ENCODE assay signal across 14 mouse cellular contexts in the genomic region with DNA sequence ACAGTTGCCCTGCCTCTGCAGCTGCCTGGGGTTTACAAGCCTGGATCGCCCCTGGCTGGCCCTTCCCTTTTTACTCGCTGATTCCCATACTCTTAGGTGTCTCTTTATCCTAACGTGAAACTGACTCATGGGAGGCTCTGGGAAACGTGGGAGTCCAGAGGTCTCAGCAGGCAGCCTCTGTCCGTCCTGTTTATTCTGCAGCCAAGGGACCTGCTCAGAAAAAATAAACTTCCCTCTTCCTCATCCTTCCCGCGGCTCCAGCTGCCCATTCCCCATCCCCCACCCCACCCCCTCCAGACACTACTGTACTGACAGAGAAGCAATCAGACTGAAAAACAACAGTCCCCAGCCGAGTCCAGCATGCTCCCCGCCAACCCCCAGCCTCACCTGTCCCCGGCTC. TPM values are rescaled to one million over a fixed set of nuclear protein-coding genes. Genes with fewer than 3 reads are reported as not detected.
DNase-seq lines count a peak whose midpoint lies in the region; ATAC-seq and TF ChIP-seq lines count a peak whose summit lies in the region.
"Had no signal": no experiment of that assay in that cellular context is flagged by ENCODE, and none has a peak within 500 bp of the region (broad histone marks: within the 10 kb centered on the region; RNA-seq: fewer than 3 reads in every experiment).

No protein-coding gene starts in this region.

- no peak overlapping the region for H3K4me3 ChIP-seq in forebrain, embryonic 12.5 days (replicated peaks)
- no peak overlapping the region for H3K4me3 ChIP-seq in forebrain, embryonic 16.5 days (replicated peaks; ENCODE audit: low read length)
- no peak overlapping the region for H3K4me3 ChIP-seq in intestine, embryonic 14.5 days (ENCODE audit: low read depth, low read length)
- no peak overlapping the region for H3K4me3 ChIP-seq in intestine, postnatal 0 days (ENCODE audit: low read depth, low read length)
- no peak overlapping the region for H3K4me3 ChIP-seq in ES-Bruce4 (ENCODE audit: low read depth, low read length)
- no peak overlapping the region for H3K4me3 ChIP-seq in lung, postnatal 0 days (ENCODE audit: low read depth, low read length)

- WGBS in forebrain, embryonic 12.5 days = 38% methylated on average over 10 of the region's 10 CpGs
- 35% methylated on average over 10 of the region's 10 CpGs for WGBS in forebrain, embryonic 16.5 days
- 14% methylated on average over 10 of the region's 10 CpGs for WGBS in intestine, embryonic 14.5 days
- 16% methylated on average over 10 of the region's 10 CpGs for WGBS in intestine, postnatal 0 days
- WGBS in lung, postnatal 0 days = 20% methylated on average over 10 of the region's 10 CpGs

- no peaks in the 10 kb centered on the region for H3K27me3 ChIP-seq in forebrain, embryonic 12.5 days
- H3K27me3 ChIP-seq in forebrain, embryonic 16.5 days (replicated peaks; ENCODE audit: control insufficient read depth, insufficient read depth, low read length) = no peaks in the 10 kb centered on the region
- H3K27me3 ChIP-seq in intestine, embryonic 14.5 days (replicated peaks; ENCODE audit: control insufficient read depth, insufficient read depth, low read length) = no peaks in the 10 kb centered on the region
- no peaks in the 10 kb centered on the region for H3K27me3 ChIP-seq in intestine, postnatal 0 days (replicated peaks; ENCODE audit: control insufficient read depth, insufficient read depth, low read length)
- H3K27me3 ChIP-seq in ES-Bruce4 (ENCODE audit: control insufficient read depth, insufficient read depth, low read length, poor library complexity, severe bottlenecking) = no peaks in the 10 kb centered on the region
- no peaks in the 10 kb centered on the region for H3K27me3 ChIP-seq in lung, postnatal 0 days (replicated peaks; ENCODE audit: insufficient read depth, low read length)

- TF ChIP-seq CTCF in intestine, postnatal 0 days (IDR thresholded peaks at IDR 0.05; ENCODE audit: low read depth) = no peak
- no peak for TF ChIP-seq CTCF in ES-Bruce4 (IDR thresholded peaks at IDR 0.05; ENCODE audit: low read depth, low read length)
- no peak for TF ChIP-seq CTCF in lung, postnatal 0 days (IDR thresholded peaks at IDR 0.05)

- DNase-seq in intestine, embryonic 14.5 days (ENCODE audit: low spot score) = no peak
- no peak for DNase-seq in lung, postnatal 0 days (ENCODE audit: low spot score)
- DNase-seq in urinary bladder, postnatal 14 days (ENCODE audit: low spot score) = no peak
- DNase-seq in frontal cortex, postnatal 25 days (ENCODE audit: low spot score in 2 of 2) = no peak
- DNase-seq: cerebellum, adult 9-10 months; gastrocnemius, postnatal 25 days; kidney, postnatal 14 days; liver; thymus, postnatal 4 days had no signal

- peaks cover 24% of the 10 kb centered on the region for H3K36me3 ChIP-seq in forebrain, embryonic 12.5 days (replicated peaks)
- H3K36me3 ChIP-seq in forebrain, embryonic 16.5 days (ENCODE audit: control insufficient read depth, insufficient read depth) = no peaks in the 10 kb centered on the region
- peaks cover 41% of the 10 kb centered on the region for H3K36me3 ChIP-seq in intestine, embryonic 14.5 days (ENCODE audit: control insufficient read depth, insufficient read depth, low read length)
- H3K36me3 ChIP-seq in intestine, postnatal 0 days (ENCODE audit: control insufficient read depth, insufficient read depth) = peaks cover 8% of the 10 kb centered on the region; the same call in 1 of the 2 replicates
- peaks cover 25% of the 10 kb centered on the region for H3K36me3 ChIP-seq in ES-Bruce4 (ENCODE audit: control insufficient read depth, insufficient read depth, low read length, poor library complexity, severe bottlenecking)
- H3K36me3 ChIP-seq in lung, postnatal 0 days (ENCODE audit: insufficient read depth, low read length) = peaks cover 27% of the 10 kb centered on the region; the same call in 1 of the 2 replicates

- TF ChIP-seq EP300 in ES-Bruce4 (IDR thresholded peaks at IDR 0.05; ENCODE audit: insufficient read depth, low read depth, low read length) = no peak
- TF ChIP-seq EP300 in lung, postnatal 0 days (IDR thresholded peaks at IDR 0.05) = no peak

- TF ChIP-seq POLR2A in ES-Bruce4 (IDR thresholded peaks at IDR 0.05; ENCODE audit: insufficient read depth, low read length) = no peak

- H3K4me2 ChIP-seq in forebrain, embryonic 12.5 days = no peak overlapping the region
- no peak overlapping the region for H3K4me2 ChIP-seq in forebrain, embryonic 16.5 days (ENCODE audit: low read length)
- peak overlapping the region; percentile 18 for H3K4me2 ChIP-seq in intestine, embryonic 14.5 days (ENCODE audit: low read length)
- no peak overlapping the region for H3K4me2 ChIP-seq in intestine, postnatal 0 days (replicated peaks; ENCODE audit: low read depth)
- H3K4me2 ChIP-seq in lung, postnatal 0 days (replicated peaks; ENCODE audit: low read depth, low read length) = no peak overlapping the region

- peaks cover 9% of the 10 kb centered on the region for H3K4me1 ChIP-seq in forebrain, embryonic 12.5 days
- peaks cover 6% of the 10 kb centered on the region; the same call in 1 of the 2 replicates for H3K4me1 ChIP-seq in forebrain, embryonic 16.5 days (replicated peaks; ENCODE audit: control insufficient read depth, insufficient read depth, low read length)
- H3K4me1 ChIP-seq in intestine, embryonic 14.5 days (replicated peaks; ENCODE audit: control insufficient read depth, insufficient read depth, low read length) = peaks cover 15% of the 10 kb centered on the region
- H3K4me1 ChIP-seq in intestine, postnatal 0 days (replicated peaks; ENCODE audit: control insufficient read depth, insufficient read depth, low read length) = no peaks in the 10 kb centered on the region; the same call in 1 of the 2 replicates
- H3K4me1 ChIP-seq in ES-Bruce4 (ENCODE audit: control insufficient read depth, insufficient read depth, low read length) = peaks cover 8% of the 10 kb centered on the region
- H3K4me1 ChIP-seq in lung, postnatal 0 days (ENCODE audit: insufficient read depth, low read depth, low read length) = peaks cover 3% of the 10 kb centered on the region; the same call in 1 of the 2 replicates

- 0 out of 2 replicates have a peak overlapping the region, but pooled peaks have one; percentile 3 for H3K9ac ChIP-seq in forebrain, embryonic 12.5 days
- H3K9ac ChIP-seq in forebrain, embryonic 16.5 days (replicated peaks; ENCODE audit: low read depth, low read length) = no peak overlapping the region
- H3K9ac ChIP-seq in intestine, embryonic 14.5 days (ENCODE audit: low read length) = no peak overlapping the region
- no peak overlapping the region for H3K9ac ChIP-seq in intestine, postnatal 0 days (ENCODE audit: low read depth, low read length)
- no peak overlapping the region for H3K9ac ChIP-seq in ES-Bruce4 (ENCODE audit: low read depth, poor library complexity, severe bottlenecking)
- no peak overlapping the region for H3K9ac ChIP-seq in lung, postnatal 0 days (replicated peaks; ENCODE audit: low read depth)

- 0 out of 2 replicates have a peak overlapping the region, but pooled peaks have one; percentile 19 for H3K27ac ChIP-seq in forebrain, embryonic 12.5 days
- H3K27ac ChIP-seq in forebrain, embryonic 16.5 days (ENCODE audit: low read length) = no peak overlapping the region
- H3K27ac ChIP-seq in intestine, embryonic 14.5 days (ENCODE audit: low read depth) = no peak overlapping the region; the same call in 1 of the 2 replicates
- H3K27ac ChIP-seq in intestine, postnatal 0 days (ENCODE audit: low read depth, low read length) = no peak overlapping the region
- H3K27ac ChIP-seq in ES-Bruce4 (ENCODE audit: insufficient read depth, low read length) = 0 out of 2 replicates have a peak overlapping the region, but pooled peaks have one; percentile 16
- peak overlapping the region; percentile 47; the same call in 1 of the 2 replicates for H3K27ac ChIP-seq in lung, postnatal 0 days (ENCODE audit: low read length)

- no peak for ATAC-seq in forebrain, embryonic 12.5 days (ENCODE audit: low FRiP score)
- ATAC-seq in forebrain, embryonic 16.5 days = no peak
- no peak for ATAC-seq in intestine, embryonic 14.5 days (replicated peaks; ENCODE audit: low FRiP score, low TSS enrichment, low read depth)
- ATAC-seq in intestine, postnatal 0 days = no peak
- ATAC-seq in lung, postnatal 0 days = peak; percentile 29
- ATAC-seq: forebrain, embryonic 14.5 days had no signal

- H3K9me3 ChIP-seq in forebrain, embryonic 12.5 days = no peaks in the 10 kb centered on the region
- H3K9me3 ChIP-seq in forebrain, embryonic 16.5 days (ENCODE audit: control insufficient read depth, low read length) = no peaks in the 10 kb centered on the region
- H3K9me3 ChIP-seq in intestine, embryonic 14.5 days (ENCODE audit: control insufficient read depth, low read length) = no peaks in the 10 kb centered on the region
- H3K9me3 ChIP-seq in intestine, postnatal 0 days (ENCODE audit: control insufficient read depth) = no peaks in the 10 kb centered on the region
- H3K9me3 ChIP-seq in ES-Bruce4 (replicated peaks; ENCODE audit: control insufficient read depth, insufficient read depth, low read length, poor library complexity, severe bottlenecking) = no peaks in the 10 kb centered on the region
- no peaks in the 10 kb centered on the region for H3K9me3 ChIP-seq in lung, postnatal 0 days (ENCODE audit: low read length)

RNA-seq across cellular contexts. Expression of a gene that starts 37.0 kb away (rescaled TPM):
- 20.7 and 22.9 TPM in 2 replicates for polyA plus RNA-seq in forebrain, embryonic 12.5 days (2016; fragmentation: Nextera tagmentation; extraction: Ambion mirVana)
- 17.1 and 18.0 TPM in 2 replicates for polyA plus RNA-seq in forebrain, embryonic 16.5 days (2015; fragmentation: Nextera tagmentation; extraction: Ambion mirVana)
- polyA plus RNA-seq in intestine, embryonic 14.5 days (2014; fragmentation: Nextera tagmentation; extraction: Ambion mirVana) = 18.3 and 19.6 TPM in 2 replicates
- polyA plus RNA-seq in intestine, postnatal 0 days (2015; fragmentation: Nextera tagmentation; extraction: Ambion mirVana) = 4.1 and 4.4 TPM in 2 replicates
- 35.8 and 36.0 TPM in 2 replicates for polyA plus RNA-seq in ES-Bruce4 (2011; ENCODE audit: insufficient read depth, insufficient read length, low read depth, missing spikeins)
- 30.4 and 36.0 TPM in 2 replicates for polyA plus RNA-seq in lung, postnatal 0 days (2015; fragmentation: Nextera tagmentation; extraction: Ambion mirVana)

RNA-seq across cellular contexts. Expression of a gene that starts 48.7 kb away (rescaled TPM):
- polyA plus RNA-seq in forebrain, embryonic 12.5 days (2016; fragmentation: Nextera tagmentation; extraction: Ambion mirVana) = not detected in 2 replicates
- not detected in 2 replicates for polyA plus RNA-seq in forebrain, embryonic 16.5 days (2015; fragmentation: Nextera tagmentation; extraction: Ambion mirVana)
- not detected in 2 replicates for polyA plus RNA-seq in intestine, embryonic 14.5 days (2014; fragmentation: Nextera tagmentation; extraction: Ambion mirVana)
- polyA plus RNA-seq in intestine, postnatal 0 days (2015; fragmentation: Nextera tagmentation; extraction: Ambion mirVana) = not detected in 2 replicates
- not detected in 2 replicates for polyA plus RNA-seq in ES-Bruce4 (2011; ENCODE audit: insufficient read depth, insufficient read length, low read depth, missing spikeins)
- polyA plus RNA-seq in lung, postnatal 0 days (2015; fragmentation: Nextera tagmentation; extraction: Ambion mirVana) = 0.08 and 0.17 TPM in 2 replicates
- polyA plus RNA-seq: forebrain, embryonic 14.5 days had no signal

Comparison
In these comparisons a context has a peak if more than half of its experiments do, and no peak if none do; other contexts are left out.
1. H3K27ac ChIP-seq: peak in forebrain, embryonic 12.5 days (single experiment), ES-Bruce4 (single experiment) and lung, postnatal 0 days (single experiment); none in forebrain, embryonic 16.5 days (single experiment), intestine, embryonic 14.5 days (single experiment) and intestine, postnatal 0 days (single experiment).